Mouse (Mus musculus) layer of hippocampus, postnatal 10 days (tissue): ENCODE measurements around the gene Setd6. TPM values are rescaled to one million over a fixed set of nuclear protein-coding genes. Genes with fewer than 3 reads are reported as not detected.
A peak's percentile ranks its signal among the peaks of the same experiment; 100 is the strongest.

Experiments used
- DNase-seq, 2 experiments: peaks; one replicate each; pipeline ENCODE4 v3.0.0; 2021; ENCODE audit warnings: low spot score in 2 of 2
- long read RNA-seq: library from polyadenylated mRNA; stranded (forward); transcript quantifications from one replicate; pipeline ENCODE4 v2.0.0, GENCODE M21; 2023
- total RNA-seq, 2 experiments: library from RNA; stranded (reverse); gene quantifications; 2 replicates each; pipeline ENCODE4 v1.2.3; 2021

Gene Setd6
- 10 to 100 TPM; 21.7 to 27.4 TPM for total RNA-seq
- long read RNA-seq, partial matches to known transcripts = 2 of 18 reads
- long read RNA-seq, other reads (novel, unspliced or antisense) = 12 of 18 reads

GRCm38 (mm10) chr8:95715676-95716531 is at the start of gene Setd6:
Gene Setd6 (plus strand): TSS chr8:95715881.
- DNase-seq = peak; percentile 74 to 83

DNA sequence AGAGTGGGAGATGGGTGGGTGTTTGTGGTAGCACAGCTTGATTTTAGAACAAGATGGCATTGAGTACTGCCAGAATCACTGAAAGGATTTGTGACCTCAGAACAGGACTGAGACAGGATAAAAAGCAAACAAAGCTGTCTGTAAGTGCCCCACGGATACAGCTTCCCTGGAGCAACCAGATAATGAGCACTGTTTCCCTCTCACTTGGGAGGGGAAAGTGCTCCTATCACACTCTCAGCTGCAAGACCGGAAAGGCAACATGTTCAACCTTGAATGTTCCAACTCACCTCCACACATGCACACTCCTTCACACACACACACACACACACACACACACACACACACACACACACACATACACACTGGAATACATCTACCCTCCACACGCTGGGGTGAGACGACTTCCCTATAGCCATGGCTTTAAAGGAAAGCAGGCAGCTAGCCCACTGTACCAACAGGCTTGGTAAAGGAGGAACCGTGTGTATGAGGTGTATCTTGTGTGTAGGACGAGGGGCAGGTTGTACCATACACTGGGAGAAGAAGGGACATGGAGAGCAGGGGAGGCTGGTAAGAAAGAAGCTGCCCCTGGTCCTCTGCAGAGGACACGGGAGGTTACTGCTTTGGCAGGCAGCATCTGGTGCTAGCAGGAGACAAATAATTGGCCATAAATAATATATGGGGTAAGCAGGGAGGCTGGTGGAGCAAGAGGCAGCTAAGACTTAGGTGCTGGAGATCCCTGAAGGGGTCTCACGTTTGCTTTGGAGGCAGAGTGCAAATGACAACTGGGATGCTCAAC is 47.3 kb upstream of the Setd6 start:
- no peak for DNase-seq

GRCm38 (mm10) chr8:95669967-95670366 is 45.7 kb upstream of the Setd6 start:
- no peak for DNase-seq

DNA sequence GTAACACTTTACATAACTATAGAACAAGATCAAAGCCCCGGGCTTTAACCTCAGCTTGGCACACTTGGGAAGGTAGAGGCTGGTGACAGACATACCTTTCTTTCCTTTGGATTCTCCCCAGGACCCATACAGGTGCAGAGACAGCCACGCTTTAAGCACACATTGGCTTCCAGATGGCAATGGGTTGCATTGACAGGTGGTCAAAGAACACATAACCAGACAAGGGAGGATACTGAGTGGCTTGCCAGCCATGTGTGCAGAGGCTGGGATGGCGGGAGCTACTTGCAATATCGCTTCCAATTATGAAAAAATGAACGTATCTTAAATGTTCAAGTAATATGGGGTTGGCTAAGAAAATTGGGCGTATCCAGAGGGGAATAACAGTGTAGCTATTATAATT is 43.8 kb upstream of the Setd6 start:
- no peak for DNase-seq

- DNase-seq = no peak
Measured at GRCm38 (mm10) chr8:95672811-95673210, 42.9 kb upstream of the Setd6 start.

GRCm38 (mm10) chr8:95676631-95677030 is 39.0 kb upstream of the Setd6 start, which contains the start of gene Ndrg4:
Gene Ndrg4 (plus strand): TSS chr8:95676980.
- no peak for DNase-seq

- DNase-seq = peak in 1 of 2 experiments; percentile 52
Measured at GRCm38 (mm10) chr8:95677591-95678023, 38.1 kb upstream of the Setd6 start.

- peak; percentile 45 to 66 for DNase-seq
Measured at GRCm38 (mm10) chr8:95678024-95678611, 37.6 kb upstream of the Setd6 start.

GRCm38 (mm10) chr8:95688073-95688672 is 27.5 kb upstream of the Setd6 start:
- peak; percentile 49 to 65 for DNase-seq

DNA sequence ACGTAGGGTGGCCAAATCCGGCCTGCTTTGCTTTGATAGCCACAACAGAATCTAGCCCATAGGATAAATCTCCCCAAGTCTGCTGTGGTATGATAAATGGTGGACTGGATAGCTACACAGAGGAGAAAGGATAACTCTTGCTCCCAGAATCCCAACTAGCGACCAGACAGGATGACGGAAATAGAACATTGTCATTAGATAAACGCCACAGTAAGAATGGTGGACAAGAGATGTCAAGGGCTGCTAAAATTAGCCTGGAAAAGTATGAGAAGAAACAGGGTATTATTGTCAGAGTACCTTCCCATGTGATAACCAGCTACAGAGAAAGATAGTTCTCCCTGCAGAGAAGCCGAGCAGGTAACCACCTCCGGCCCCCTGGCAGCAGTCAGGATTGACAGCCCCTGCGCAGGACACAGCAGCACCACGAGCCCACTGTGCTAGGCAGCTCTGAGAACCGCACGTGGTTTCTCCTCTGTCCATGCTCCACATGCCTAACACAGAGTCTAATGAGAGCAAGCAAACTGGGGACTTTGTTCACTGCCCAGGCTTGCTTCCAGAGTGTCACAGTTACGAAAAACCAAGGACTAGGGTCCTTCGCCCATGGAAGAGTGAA is 24.6 kb upstream of the Setd6 start:
- no peak for DNase-seq

DNA sequence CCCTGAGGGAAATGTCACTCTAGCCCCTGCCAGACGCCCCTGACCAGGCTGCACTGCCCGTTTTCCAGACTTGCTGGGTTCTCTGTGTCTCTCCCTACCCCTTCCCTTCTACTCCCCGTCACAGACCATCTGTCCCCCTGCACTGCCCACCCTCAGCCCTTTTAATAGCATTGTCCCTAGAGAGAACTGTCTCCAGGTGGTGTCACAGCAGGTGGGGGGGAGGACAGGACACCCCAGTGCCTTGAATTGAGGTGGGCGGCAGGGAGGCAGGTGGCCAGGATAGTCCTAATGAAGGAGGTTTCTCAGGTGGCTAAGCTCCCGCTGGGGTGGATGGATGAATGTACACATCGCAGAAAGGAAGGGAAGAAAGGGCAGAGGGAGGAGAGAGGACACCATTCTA is 21.1 kb upstream of the Setd6 start:
- DNase-seq = peak in 1 of 2 experiments; percentile 43

GRCm38 (mm10) chr8:95696661-95697060 is 19.0 kb upstream of the Setd6 start:
- no peak for DNase-seq

- DNase-seq = peak; percentile 95 to 97
Measured at GRCm38 (mm10) chr8:95697128-95697527, 18.6 kb upstream of the Setd6 start.

DNA sequence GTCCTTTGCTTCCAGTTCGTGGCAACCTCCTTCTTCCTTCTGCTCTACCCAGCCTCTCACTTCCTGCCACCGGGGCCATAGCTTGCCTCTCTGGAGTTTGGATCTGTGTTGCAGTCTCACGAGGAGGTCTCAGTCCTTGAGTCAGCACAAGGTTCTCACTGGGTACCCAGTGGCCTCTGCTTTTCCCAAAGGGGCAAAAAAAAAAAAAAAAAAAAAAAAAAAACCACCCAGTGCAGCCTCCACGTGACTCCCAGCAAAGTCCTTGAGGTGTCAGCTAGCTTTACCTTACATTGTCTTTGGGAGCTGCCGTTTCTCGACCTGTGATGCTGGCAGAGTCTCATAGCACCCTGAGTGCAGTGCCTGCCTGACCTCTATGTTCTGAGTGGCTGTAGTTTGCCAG is 17.5 kb upstream of the Setd6 start:
- DNase-seq = no peak

DNA sequence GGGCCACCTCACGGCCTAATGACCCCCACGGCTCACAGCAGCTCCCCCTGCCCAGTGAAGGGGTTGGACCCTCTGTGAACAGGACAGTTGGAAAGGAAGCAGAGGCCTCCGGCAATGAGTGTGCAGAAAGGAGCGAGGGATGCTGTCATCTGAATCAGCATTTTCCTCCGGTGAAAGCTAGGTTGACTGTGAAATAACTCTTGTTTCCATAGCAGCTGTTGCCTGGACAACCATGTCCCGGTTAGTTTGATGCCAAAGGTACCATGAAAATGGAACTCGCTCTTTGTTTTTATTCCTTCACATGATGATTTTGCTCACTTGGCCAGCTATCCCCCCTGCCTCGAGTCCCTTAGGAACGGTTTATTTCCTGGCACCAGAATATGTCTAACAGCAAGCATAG is 15.4 kb upstream of the Setd6 start:
- DNase-seq = peak; percentile 58 to 66

DNA sequence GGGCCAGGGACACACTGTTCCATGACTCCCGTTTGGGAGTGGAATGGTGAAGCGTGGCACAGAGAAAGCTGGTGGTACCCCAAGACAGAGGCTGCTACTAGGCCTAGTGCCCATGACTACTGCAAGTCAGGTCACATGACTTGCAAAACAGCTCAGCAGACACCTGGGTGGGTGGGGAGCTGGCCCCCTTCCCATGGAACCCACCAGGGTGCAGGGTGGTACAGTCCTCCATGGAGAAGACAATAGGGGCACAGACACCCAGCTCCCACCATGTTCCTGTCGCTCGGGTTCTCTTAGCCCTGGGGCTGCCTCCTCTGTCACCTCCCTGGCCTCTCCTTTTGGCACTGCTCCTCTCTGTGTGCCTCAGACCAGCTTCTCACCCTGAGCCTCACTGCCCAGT is 13.9 kb upstream of the Setd6 start:
- no peak for DNase-seq

GRCm38 (mm10) chr8:95702480-95703446 is 12.9 kb upstream of the Setd6 start:
- peak; percentile 84 to 90 for DNase-seq

DNA sequence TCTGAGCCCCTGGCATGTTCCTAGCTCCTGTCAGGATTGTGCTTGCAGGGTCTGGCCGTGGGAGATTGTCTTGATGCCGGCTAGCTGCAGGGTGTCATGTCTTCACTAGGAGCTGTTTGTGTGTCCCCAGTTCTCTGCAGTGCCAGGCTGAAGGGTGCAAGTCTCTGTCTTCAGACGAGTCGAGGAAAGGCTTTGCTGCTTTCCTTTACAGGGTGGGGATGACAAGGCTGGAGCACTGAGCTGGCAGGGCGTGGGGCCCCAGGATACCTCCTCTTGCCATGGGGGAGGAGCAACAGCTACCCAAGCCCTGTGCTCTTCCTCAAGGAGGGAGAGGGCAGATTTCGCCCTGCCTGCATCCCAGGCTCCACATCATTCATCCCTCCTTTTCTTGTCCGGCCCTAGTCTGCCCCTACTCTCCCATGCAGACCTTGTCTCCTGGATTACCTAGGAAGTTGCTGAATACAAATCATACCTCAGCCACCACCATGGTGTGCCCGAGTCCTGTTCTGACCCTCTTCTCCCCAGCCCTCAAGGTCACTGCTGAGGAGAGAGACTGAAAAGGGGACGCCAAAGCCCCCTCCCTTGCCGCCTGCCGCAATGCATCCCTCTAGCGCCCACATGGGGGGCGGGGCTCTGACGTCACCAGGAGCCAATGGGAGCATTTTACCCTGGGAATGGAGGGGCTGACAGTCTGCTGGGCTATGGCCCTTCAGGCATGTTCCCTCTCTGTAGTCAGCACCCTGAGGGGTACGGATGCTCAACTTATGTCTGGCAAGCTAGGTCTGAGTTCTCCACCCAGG is 12.0 kb upstream of the Setd6 start:
- DNase-seq = peak; percentile 83 to 90

DNA sequence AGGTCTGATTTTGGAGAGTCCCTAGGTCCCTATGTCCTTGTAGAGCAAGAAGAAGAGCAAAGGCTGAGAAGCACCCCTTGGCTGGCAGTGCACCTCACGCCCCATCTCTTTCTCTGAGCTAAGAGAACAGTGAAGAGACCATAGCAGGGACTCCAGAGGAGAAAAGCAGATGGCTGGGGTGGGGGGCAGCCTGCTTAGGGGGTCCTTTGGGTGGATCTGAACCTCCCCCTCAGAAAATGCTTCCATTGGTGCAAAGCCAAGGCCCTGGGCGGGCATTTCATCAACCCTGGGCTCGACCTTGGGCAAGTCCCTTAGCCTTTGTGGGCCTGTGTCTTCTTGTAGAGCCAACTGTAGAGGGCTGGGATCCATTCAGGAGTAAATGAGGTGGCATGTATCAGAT is 11.1 kb upstream of the Setd6 start:
- no peak for DNase-seq
